8 mouse cellular contexts compared by ENCODE assay signal in genomic region chr4:150743103-150743502, GRCm38 (mm10).
A peak's percentile ranks its signal among the peaks of the same experiment; 100 is the strongest.
DNase-seq lines count a peak whose midpoint lies in the region; ATAC-seq and TF ChIP-seq lines count a peak whose summit lies in the region.

No protein-coding gene starts in this region.

- peak; percentile 64 for ATAC-seq in megakaryocyte, adult 5-6 weeks (ENCODE audit: poor library complexity, severe bottlenecking)
- no peak for ATAC-seq in cerebellum, adult (ENCODE audit: insufficient number of reproducible peaks, low FRiP score, low TSS enrichment)

- WGBS in cerebellum, adult 2 months: 36% methylated on average over 6 of the region's 6 CpGs

- TF ChIP-seq CTCF in cerebellum, adult 2 months (IDR thresholded peaks at IDR 0.05; ENCODE audit: borderline replicate concordance, insufficient read depth, low read depth, low read length): no peak

- no peak overlapping the region for H3K4me3 ChIP-seq in cerebellum, adult 2 months (replicated peaks; ENCODE audit: insufficient read depth, low read depth, low read length)

- TF ChIP-seq POLR2A in cerebellum, adult 2 months (IDR thresholded peaks at IDR 0.05; ENCODE audit: borderline replicate concordance, insufficient read depth, low read length): no peak

- H3K27ac ChIP-seq in cerebellum, adult 2 months (ENCODE audit: insufficient read depth, low read length): no peak overlapping the region

- H3K27me3 ChIP-seq in cerebellum, adult 2 months (ENCODE audit: control insufficient read depth, insufficient read depth, low read length): no peaks in the 10 kb centered on the region

- peaks cover 11% of the 10 kb centered on the region for H3K4me1 ChIP-seq in cerebellum, adult 2 months (ENCODE audit: control insufficient read depth, insufficient read depth, low read length)

- peak; percentile 30 for DNase-seq in CD4-positive helper T cell, adult 2 months (ENCODE audit: low read depth, low spot score)
- peak; percentile 74 for DNase-seq in embryo, embryonic 10.5 days (ENCODE audit: low spot score)
- peak; percentile 71 for DNase-seq in kidney, postnatal 10 days
- no peak for DNase-seq in cerebellum, postnatal 25 days
- DNase-seq in cerebellum, adult 2 months: no peak
- no peak for DNase-seq in layer of hippocampus, postnatal 10 days (ENCODE audit: low spot score in 2 of 2)

Comparison
In these comparisons a context has a peak if more than half of its experiments do, and no peak if none do; other contexts are left out.
1. DNase-seq: peak in CD4-positive helper T cell, adult 2 months (single experiment), embryo, embryonic 10.5 days (single experiment) and kidney, postnatal 10 days (single experiment); none in cerebellum, postnatal 25 days (0 of 2), cerebellum, adult 2 months (0 of 2) and layer of hippocampus, postnatal 10 days (0 of 2).